Mouse (Mus musculus) liver, embryonic 11.5 days (tissue): ENCODE measurements around the gene Ovol2. TPM values are rescaled to one million over a fixed set of nuclear protein-coding genes. Genes with fewer than 3 reads are reported as not detected.

ENCODE experiments used
- ATAC-seq: fragments of 200-750 bp; cut with Nextera tagmentation; replicated peaks from 2 replicates; pipeline ENCODE4 v1.8.0; 2017; ENCODE audit warnings: moderate number of reproducible peaks, mild to moderate bottlenecking, moderate TSS enrichment, moderate library complexity; ENCODE audit not compliant: low FRiP score
- DNase-seq: peaks from one replicate; pipeline ENCODE4 v3.0.0-alpha.2; 2017; ENCODE audit warnings: low spot score
- H3K27ac ChIP-seq: fragments of 300-500 bp; sonication (generic); 2 replicates; pipeline ENCODE4 v1.5.1; 2014; ENCODE audit warnings: mild to moderate bottlenecking, low read depth, low read length, control low read depth
- H3K27me3 ChIP-seq: fragments of 300-500 bp; sonication (generic); replicated peaks from 2 replicates; pipeline ENCODE4 v1.6.1; 2014; ENCODE audit warnings: low read length, mixed read lengths; ENCODE audit not compliant: control insufficient read depth, insufficient read depth
- H3K36me3 ChIP-seq: fragments of 300-500 bp; sonication (generic); 2 replicates; pipeline ENCODE4 v1.6.1; 2014; ENCODE audit warnings: mild to moderate bottlenecking, low read length, moderate library complexity, mixed read lengths; ENCODE audit not compliant: control insufficient read depth, insufficient read depth
- H3K4me1 ChIP-seq: fragments of 300-500 bp; sonication (generic); replicated peaks from 2 replicates; pipeline ENCODE4 v1.6.1; 2014; ENCODE audit warnings: low read length, mixed read lengths; ENCODE audit not compliant: control insufficient read depth, insufficient read depth
- H3K4me2 ChIP-seq: fragments of 300-500 bp; sonication (generic); 2 replicates; pipeline ENCODE4 v1.6.1; 2014; ENCODE audit warnings: mild to moderate bottlenecking, control low read depth, moderate library complexity
- H3K4me3 ChIP-seq: fragments of 300-500 bp; sonication (generic); 2 replicates; pipeline ENCODE4 v1.5.1; 2014; ENCODE audit warnings: low read depth, low read length, control low read depth
- H3K9ac ChIP-seq: fragments of 300-500 bp; sonication (generic); 2 replicates; pipeline ENCODE4 v1.6.1; 2014; ENCODE audit warnings: low read depth, low read length, control low read depth
- H3K9me3 ChIP-seq: fragments of 300-500 bp; sonication (generic); 2 replicates; pipeline ENCODE4 v1.6.1; 2016; ENCODE audit warnings: low read length, inconsistent platforms, mixed read lengths; ENCODE audit not compliant: control insufficient read depth
- WGBS: fragments of 180-500 bp; shearing (Covaris S2); extraction: QIAGEN DNeasy Blood & Tissue Kit; methylation state at CpG from one replicate; pipeline ENCODE4 v1.1.7; 2014; 5-methylcytosine and 5-hydroxymethylcytosine counted together
- polyA plus RNA-seq: library from polyadenylated mRNA; unstranded; fragments of >200 nt; fragmentation: Nextera tagmentation; extraction: Ambion mirVana; gene quantifications from 2 replicates; pipeline ENCODE4 v1.2.1, GENCODE M21; 2014

Ovol2 gene
- polyA plus RNA-seq, 1 experiment from 2014 or later, result 0.14 TPM

DNA sequence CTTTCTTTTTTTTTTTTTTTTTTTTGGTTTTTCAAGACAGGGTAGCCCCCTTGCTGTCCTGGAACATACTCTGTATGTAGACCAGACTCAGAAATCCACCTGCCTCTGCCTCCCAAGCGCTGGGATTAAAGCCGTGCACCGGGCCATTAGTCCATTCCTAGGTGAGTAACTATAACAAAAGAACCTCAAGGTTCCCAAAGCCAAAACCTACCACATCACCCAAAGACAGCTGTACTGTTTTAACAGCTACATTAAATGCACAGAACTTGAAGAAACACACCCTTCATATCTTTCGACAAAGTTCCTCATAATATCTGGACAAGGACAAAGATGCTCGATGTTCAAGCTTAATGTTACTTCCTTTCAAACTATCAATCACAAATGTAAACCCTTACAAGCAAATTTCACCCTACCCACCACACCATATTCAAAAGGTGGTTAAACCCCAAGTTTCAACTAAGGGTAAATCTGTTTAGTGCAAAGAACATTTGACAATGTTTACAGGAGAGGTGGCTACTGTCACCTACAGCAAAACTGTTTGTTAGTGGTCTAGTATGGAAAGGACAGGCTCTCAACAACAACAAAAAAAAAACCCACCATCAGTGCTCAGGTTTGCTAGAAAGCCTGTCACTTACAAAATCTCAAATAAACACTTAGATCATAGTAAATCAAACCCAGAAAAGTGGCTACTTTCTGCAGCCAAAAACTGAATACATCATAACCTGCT, 64.8 kb downstream of the Ovol2 start:
- ATAC-seq, result no peak
- no peak for DNase-seq
- Histone ChIP-seq H3K9me3 (no peaks in the 10 kb centered on the region), H3K9ac (peak overlapping the region; percentile 87), H3K27me3 (no peaks in the 10 kb centered on the region), H3K27ac (0 out of 2 replicates have a peak overlapping the region, but pooled peaks have one; percentile 9), H3K4me1 (peaks cover 36% of the 10 kb centered on the region), H3K4me2 (peak overlapping the region; percentile 89), H3K4me3 (peak overlapping the region; percentile 72), H3K36me3 (peaks cover 14% of the 10 kb centered on the region; the same call in 1 of the 2 replicates)
- 42% methylated on average over 5 of the region's 5 CpGs for WGBS

DNA sequence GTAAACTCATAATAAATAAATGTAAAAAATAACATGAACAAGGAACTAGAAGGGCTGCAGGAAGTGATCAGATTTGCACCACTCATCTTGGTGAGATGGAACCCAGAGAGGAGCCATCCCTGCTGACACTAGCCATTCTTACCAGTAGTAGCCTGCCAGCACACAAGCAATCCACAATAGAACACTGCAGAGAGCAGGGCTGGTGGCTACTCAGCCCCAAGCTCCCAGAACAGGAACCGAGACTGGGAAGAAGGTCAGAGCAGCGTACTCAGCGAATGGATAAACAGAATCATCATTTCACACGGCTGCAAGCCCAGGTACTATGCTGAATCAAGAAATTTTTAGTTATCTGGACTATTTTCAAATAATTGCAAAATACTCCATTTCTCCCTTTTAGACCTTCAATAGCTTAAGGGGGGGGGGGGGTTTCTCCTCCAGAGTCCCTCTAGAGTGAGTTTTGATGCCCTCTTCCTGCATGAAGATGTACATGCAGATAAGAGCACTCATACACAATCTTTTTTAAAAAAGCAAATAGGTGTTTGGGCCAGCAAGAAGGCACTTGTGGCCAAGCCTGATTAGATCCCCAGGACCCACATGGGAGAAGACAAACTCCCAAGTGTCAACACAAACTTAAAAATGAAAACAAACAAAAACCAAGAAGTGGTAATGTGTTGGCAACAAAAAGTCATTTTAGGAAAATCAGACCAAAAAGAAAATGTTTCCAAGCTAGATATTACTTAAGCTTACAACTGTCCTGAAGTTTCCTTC, 65.8 kb downstream of the Ovol2 start:
- Histone ChIP-seq H3K4me3 (peak overlapping the region; percentile 72; the same call in 1 of the 2 replicates), H3K27me3 (no peaks in the 10 kb centered on the region), H3K4me1 (peaks cover 36% of the 10 kb centered on the region), H3K36me3 (peaks cover 19% of the 10 kb centered on the region; the same call in 1 of the 2 replicates), H3K9ac (peak overlapping the region; percentile 22), H3K27ac (no peak overlapping the region; the same call in 1 of the 2 replicates), H3K4me2 (peak overlapping the region; percentile 89), H3K9me3 (no peaks in the 10 kb centered on the region)
- DNase-seq (no peak), ATAC-seq (no peak)
- WGBS, result 39% methylated on average over 4 of the region's 4 CpGs

DNA sequence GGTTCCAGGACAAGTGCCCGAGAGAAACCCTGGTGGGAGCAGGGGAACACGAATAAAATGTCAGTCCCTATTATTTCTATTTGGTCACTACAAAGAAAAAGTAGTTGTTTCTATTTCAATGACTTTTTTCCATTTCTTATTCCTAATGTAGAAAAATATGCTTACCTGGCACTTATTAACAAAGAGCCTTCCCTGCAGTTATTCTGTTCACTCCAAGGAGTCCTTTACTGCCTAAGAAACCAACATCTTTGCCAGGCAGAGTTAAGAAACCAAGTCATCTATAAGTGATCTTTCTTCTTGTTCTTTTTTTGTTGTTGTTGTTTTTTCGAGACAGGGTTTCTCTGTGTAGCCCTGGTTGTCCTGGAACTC, 66.8 kb downstream of the Ovol2 start:
- H3K9me3 ChIP-seq, result no peaks in the 10 kb centered on the region
- H3K27ac ChIP-seq, result no peak overlapping the region
- peaks cover 25% of the 10 kb centered on the region for H3K36me3 ChIP-seq
- H3K4me1 ChIP-seq, result peaks cover 36% of the 10 kb centered on the region
- H3K9ac ChIP-seq, result no peak overlapping the region
- 0 out of 2 replicates have a peak overlapping the region, but pooled peaks have one; percentile 6 for H3K4me3 ChIP-seq
- H3K27me3 ChIP-seq, result no peaks in the 10 kb centered on the region
- DNase-seq, result no peak
- no peak for ATAC-seq
- WGBS, result 66% methylated on average over 3 of the region's 3 CpGs
- peak overlapping the region; percentile 89 for H3K4me2 ChIP-seq

DNA sequence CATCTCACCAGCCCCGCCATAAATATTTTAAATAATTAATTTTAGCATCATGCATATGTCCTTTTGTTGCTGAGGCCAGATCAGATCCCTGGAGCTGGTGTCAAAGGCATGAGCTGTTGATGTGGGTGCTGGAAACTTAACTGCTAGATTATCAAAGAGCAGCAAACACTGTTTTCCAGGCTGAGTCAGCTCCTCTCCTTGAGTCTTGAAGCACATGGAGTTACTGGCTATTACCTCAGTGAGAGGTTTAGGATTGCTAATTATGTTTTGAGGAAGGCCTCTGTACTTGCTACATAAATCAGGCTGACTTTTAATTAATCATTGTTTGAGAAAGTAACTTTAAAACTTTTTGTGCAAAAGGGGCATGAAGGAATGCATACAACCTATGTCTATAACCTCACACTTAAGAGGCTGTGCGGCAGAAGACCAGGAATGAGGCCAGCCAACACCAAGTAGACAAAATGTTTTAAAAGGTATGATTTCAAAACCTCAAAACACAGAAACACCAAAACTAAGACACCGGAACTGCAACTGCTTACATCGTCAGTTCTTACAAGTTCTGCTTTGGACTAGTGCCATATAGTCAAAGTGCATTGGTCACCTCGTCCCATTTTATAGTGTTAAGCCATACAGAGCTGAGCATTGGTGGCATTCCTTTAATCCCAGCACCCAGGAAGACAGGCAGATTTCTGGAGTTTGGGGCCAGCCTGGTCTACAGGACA, 67.4 kb downstream of the Ovol2 start:
- 75% methylated on average over 5 of the region's 5 CpGs for WGBS

DNA sequence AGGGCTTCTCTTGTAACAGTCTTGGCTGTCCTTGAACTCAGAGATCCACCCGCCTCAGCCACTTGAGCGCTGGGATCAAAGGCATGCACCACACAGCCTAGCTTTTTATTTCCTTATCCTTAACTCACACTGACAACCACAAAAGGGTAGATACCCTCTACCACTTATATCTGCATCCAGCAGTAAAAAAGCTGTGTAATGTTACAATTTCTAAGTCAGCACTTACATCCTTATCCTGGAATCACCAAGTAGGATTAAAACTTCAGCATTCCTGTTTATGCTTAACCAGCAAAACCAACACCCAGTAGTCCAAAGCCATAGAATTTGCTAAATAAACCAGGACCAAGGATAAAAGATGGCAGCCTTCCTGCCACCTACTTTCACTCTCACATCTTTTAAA, 69.1 kb downstream of the Ovol2 start:
- H3K4me1 ChIP-seq, result peaks cover 33% of the 10 kb centered on the region
- no peak overlapping the region for H3K4me2 ChIP-seq
- H3K36me3 ChIP-seq, result peaks cover 45% of the 10 kb centered on the region
- DNase-seq (no peak), ATAC-seq (no peak)
- H3K9ac ChIP-seq, result no peak overlapping the region
- H3K27ac ChIP-seq, result no peak overlapping the region
- no peaks in the 10 kb centered on the region for H3K27me3 ChIP-seq
- H3K9me3 ChIP-seq, result no peaks in the 10 kb centered on the region
- no peak overlapping the region for H3K4me3 ChIP-seq
- WGBS, result 76% methylated on average over 2 of the region's 2 CpGs

More for the DNA sequence above, 67.4 kb downstream of the Ovol2 start:
- peaks cover 36% of the 10 kb centered on the region for H3K4me1 ChIP-seq
- no peaks in the 10 kb centered on the region for H3K9me3 ChIP-seq
- H3K27ac ChIP-seq, result no peak overlapping the region
- no peak overlapping the region for H3K9ac ChIP-seq
- H3K27me3 ChIP-seq, result no peaks in the 10 kb centered on the region
- H3K4me3 ChIP-seq, result peak overlapping the region; percentile 6; the same call in 1 of the 2 replicates
- DNase-seq (no peak), ATAC-seq (no peak)
- H3K36me3 ChIP-seq, result peaks cover 28% of the 10 kb centered on the region
- H3K4me2 ChIP-seq, result peak overlapping the region; percentile 89

Other genes starting within 250 kb of the Ovol2 start
- gene Mgme1, start 61.5 kb downstream of the Ovol2 start, polyA plus RNA-seq, result 26.0 and 26.6 TPM in 2 replicates
- 168 and 171 TPM in 2 replicates for gene Snx5, start 61.2 kb downstream of the Ovol2 start, polyA plus RNA-seq
- 33.5 and 34.8 TPM in 2 replicates for gene Kat14, start 36.8 kb upstream of the Ovol2 start, polyA plus RNA-seq
- 0.40 and 0.80 TPM in 2 replicates for gene Pet117, start 36.9 kb upstream of the Ovol2 start, polyA plus RNA-seq
- 0.05 and 0.63 TPM in 2 replicates for gene Dzank1, start 195.3 kb upstream of the Ovol2 start, polyA plus RNA-seq
- gene Polr3f, start 195.6 kb upstream of the Ovol2 start, polyA plus RNA-seq, result 21.9 and 24.2 TPM in 2 replicates
- gene Rbbp9, start 218.7 kb upstream of the Ovol2 start, polyA plus RNA-seq, result 33.4 and 33.8 TPM in 2 replicates
- gene Sec23b, start 224.1 kb upstream of the Ovol2 start, polyA plus RNA-seq, result 95.7 and 99.3 TPM in 2 replicates